1 mouse cellular context compared by ENCODE assay signal in the genomic region with DNA sequence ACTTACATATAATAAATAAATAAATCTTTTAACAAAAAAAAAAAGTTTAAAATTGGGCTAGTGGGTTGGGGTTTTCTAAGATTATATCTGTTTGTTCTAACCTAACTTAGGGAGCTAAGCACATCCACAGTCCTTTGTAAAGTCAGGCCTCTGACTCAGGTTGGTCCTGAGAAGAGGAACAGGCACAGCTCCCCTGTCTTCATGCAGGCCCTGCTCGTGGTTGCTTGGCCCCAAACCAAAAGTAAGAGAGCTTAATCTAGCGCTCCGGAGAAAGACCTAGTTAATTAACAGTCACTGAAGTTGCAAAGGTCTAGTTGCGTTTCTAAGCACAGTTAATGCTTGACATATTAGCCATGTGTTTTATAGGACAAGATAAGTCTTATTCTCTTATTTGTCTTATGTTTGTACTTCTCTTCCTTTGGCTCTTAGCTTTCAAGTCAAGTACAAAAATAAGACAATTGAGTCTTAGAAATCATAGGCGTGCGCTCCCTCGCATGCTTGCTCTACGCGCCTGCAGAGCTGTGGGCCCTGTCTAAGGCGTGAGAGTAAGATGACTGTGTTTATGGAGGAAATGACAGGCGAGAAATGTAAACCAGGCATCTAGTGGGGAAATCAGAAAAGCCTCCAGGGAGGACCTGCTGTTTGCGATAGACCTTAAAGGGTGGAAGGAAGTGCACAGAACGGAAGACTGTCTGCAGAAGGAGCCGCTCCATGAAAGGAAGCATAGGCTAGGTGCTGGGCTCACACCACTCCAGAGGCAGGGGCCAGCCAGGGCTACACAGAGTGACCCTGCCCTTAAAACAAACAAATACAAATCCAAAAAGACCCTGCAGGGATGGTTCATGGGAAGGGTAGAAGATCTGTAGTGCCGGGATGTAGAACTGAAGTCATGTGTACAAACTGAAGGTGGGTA.
TF ChIP-seq lines count a peak whose summit lies in the region.

No protein-coding gene starts in this region.

TF ChIP-seq in CH12.LX, 34 proteins besides CTCF, POLR2A, EP300 and RAD21 (continued from another document):
- no peak for TF ChIP-seq ZMIZ1 (IDR thresholded peaks at IDR 0.05; ENCODE audit: low read depth, low read length)
- TF ChIP-seq JUN (IDR thresholded peaks at IDR 0.05; ENCODE audit: insufficient read depth, low read depth, low read length): no peak
- no peak for TF ChIP-seq KAT2A (IDR thresholded peaks at IDR 0.05; ENCODE audit: insufficient replicate concordance, low read length)
- peak; percentile 41 for TF ChIP-seq IRF4 (IDR thresholded peaks at IDR 0.05; ENCODE audit: low read depth, low read length)
- TF ChIP-seq PAX5 (IDR thresholded peaks at IDR 0.05; ENCODE audit: low read length): no peak
- no peak for TF ChIP-seq ELF1 (IDR thresholded peaks at IDR 0.05; ENCODE audit: low read depth, low read length)
- TF ChIP-seq SIN3A (IDR thresholded peaks at IDR 0.05; ENCODE audit: low read length): 0 out of 2 replicates have a peak, but pooled peaks have one; percentile 30
TF ChIP-seq in CH12.LX: peak in this region for 6.
